In the genomic region with DNA sequence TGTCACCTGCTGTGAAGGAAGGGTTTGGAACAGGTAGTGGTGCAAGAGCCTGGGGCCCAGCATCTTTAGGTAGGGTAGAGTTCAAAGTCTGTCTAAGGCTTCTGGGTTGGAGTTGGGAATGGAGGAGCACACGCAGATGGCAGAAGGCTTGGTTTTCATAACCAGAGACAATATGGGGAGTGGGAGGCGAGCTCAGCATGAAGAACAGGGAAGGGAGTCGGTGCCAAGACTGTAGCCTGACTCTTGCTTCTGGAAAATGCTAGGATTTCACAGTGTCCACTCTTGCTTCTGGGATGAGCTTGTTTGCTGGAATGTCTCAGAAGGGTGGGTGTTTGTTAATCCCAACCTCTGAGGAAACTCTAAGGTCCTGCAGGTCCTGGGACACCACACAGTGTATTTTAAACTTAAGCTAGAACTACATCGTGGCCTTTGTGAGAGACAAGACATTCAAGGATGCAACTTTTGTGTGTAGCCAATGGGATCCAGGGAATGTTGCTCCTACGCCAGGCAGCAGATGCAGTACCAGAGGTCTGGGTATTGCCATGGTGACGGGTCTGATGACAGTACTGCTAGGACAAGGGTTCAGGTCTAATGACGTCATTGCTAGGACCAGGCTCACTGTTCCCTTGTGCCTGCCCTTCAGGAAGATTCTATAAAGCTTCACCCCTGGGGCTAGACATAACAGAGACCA, we compare ENCODE assay signal across 12 mouse cellular contexts.
"Had no signal": no experiment of that assay in that cellular context is flagged by ENCODE, and none has a peak within 500 bp of the region (broad histone marks: within the 10 kb centered on the region; RNA-seq: fewer than 3 reads in every experiment).

No protein-coding gene starts in this region.

- H3K27ac ChIP-seq: intestine, embryonic 15.5 days; limb, embryonic 15.5 days; liver, embryonic 12.5 days; midbrain, embryonic 12.5 days had no signal

- H3K4me2 ChIP-seq: intestine, embryonic 15.5 days; limb, embryonic 15.5 days; liver, embryonic 12.5 days; lung, embryonic 14.5 days; midbrain, embryonic 12.5 days had no signal

- ATAC-seq: intestine, embryonic 15.5 days; liver, embryonic 12.5 days had no signal

- DNase-seq: kidney, adult 2 months; kidney, postnatal 25 days; lung, embryonic 14.5 days; lung, postnatal 10 days; lung, postnatal 4 days; thymus, adult 2 months; thymus, postnatal 25 days had no signal

- H3K36me3 ChIP-seq: intestine, embryonic 15.5 days; limb, embryonic 15.5 days; liver, embryonic 12.5 days; midbrain, embryonic 12.5 days had no signal

- H3K9ac ChIP-seq: intestine, embryonic 15.5 days; limb, embryonic 15.5 days; liver, embryonic 12.5 days; lung, embryonic 14.5 days; midbrain, embryonic 12.5 days had no signal

- H3K4me3 ChIP-seq: intestine, embryonic 15.5 days; limb, embryonic 15.5 days; liver, embryonic 12.5 days; megakaryocyte, embryonic 14.5 days; midbrain, embryonic 12.5 days had no signal

- H3K27me3 ChIP-seq: intestine, embryonic 15.5 days; limb, embryonic 15.5 days; liver, embryonic 12.5 days; megakaryocyte, embryonic 14.5 days; midbrain, embryonic 12.5 days had no signal

- H3K9me3 ChIP-seq: intestine, embryonic 15.5 days; limb, embryonic 15.5 days; liver, embryonic 12.5 days; midbrain, embryonic 12.5 days had no signal

- H3K4me1 ChIP-seq: intestine, embryonic 15.5 days; limb, embryonic 15.5 days; liver, embryonic 12.5 days; megakaryocyte, embryonic 14.5 days; midbrain, embryonic 12.5 days had no signal
